Mouse (Mus musculus): ENCODE data around the gene Lrfn5. TPM values are rescaled to one million over a fixed set of nuclear protein-coding genes. Genes with fewer than 3 reads are reported as not detected.

The Lrfn5 gene
- polyA plus RNA-seq, 1 experiment from 2014 or later = 4.0 TPM

DNA sequence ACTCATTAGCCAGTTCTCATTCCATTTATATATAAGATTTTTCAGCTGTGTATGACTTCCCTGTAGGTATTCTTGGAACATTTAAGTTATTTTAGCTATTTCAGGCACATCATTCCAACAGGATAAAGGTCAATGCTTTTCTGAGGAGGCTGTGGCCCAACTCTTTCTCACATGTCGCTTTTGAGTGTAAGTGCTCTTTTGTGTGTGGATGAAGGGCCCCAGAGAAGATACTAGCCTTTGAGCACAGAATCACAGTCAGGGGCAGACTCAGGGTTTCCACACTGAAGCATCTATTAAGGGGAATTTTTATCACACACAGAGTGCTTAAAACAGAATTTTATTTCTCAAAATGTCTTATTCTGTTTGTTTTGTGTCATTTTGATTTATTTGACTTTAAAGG, 331.2 kb downstream of the Lrfn5 start:
- no peak overlapping the region for H3K27ac ChIP-seq (ENCODE audit: low read depth, low read length)
- no peak for ATAC-seq (replicated peaks; ENCODE audit: low FRiP score)

More for the DNA sequence above, 331.2 kb downstream of the Lrfn5 start:
- Histone ChIP-seq H3K27me3 (ENCODE audit: control insufficient read depth, insufficient read depth, low read length) (no peaks in the 10 kb centered on the region), H3K9ac (ENCODE audit: low read length) (no peak overlapping the region), H3K4me1 (replicated peaks; ENCODE audit: control insufficient read depth, insufficient read depth, low read length) (no peaks in the 10 kb centered on the region), H3K4me3 (ENCODE audit: low read depth, low read length) (no peak overlapping the region), H3K9me3 (ENCODE audit: control insufficient read depth, low read length) (no peaks in the 10 kb centered on the region), H3K36me3 (ENCODE audit: control insufficient read depth, insufficient read depth, low read length) (no peaks in the 10 kb centered on the region), H3K4me2 (ENCODE audit: low read depth, low read length, severe bottlenecking) (no peak overlapping the region)
- 55% methylated on average over 1 of the region's 1 CpGs for WGBS
- no peak for DNase-seq (ENCODE audit: low spot score)

Measured in forebrain, embryonic 11.5 days (tissue).